Mouse (Mus musculus): ENCODE measurements around the gene Mknk2. TPM values are rescaled to one million over a fixed set of nuclear protein-coding genes. Genes with fewer than 3 reads are reported as not detected.

Mknk2 gene
- total and polyA plus RNA-seq, 2 experiments from 2014 or later = 40.5 to 84.5 TPM

- ATAC-seq = peak; percentile 95
- peaks cover 50% of the 10 kb centered on the region for H3K4me1 ChIP-seq (ENCODE audit: insufficient read depth, low read length)
- no peaks in the 10 kb centered on the region for H3K9me3 ChIP-seq (ENCODE audit: low read length)
- H3K27ac ChIP-seq = peak overlapping the region; percentile 97
- H3K27me3 ChIP-seq (ENCODE audit: insufficient read depth, low read length) = no peaks in the 10 kb centered on the region
- H3K4me3 ChIP-seq (ENCODE audit: low read length) = peak overlapping the region; percentile 89
- H3K4me2 ChIP-seq (ENCODE audit: low read depth, low read length) = peak overlapping the region; percentile 86
- whole genome bisulfite sequencing = 1% methylated on average over 50 of the region's 78 CpGs
- peak; percentile 100 for DNase-seq (ENCODE audit: low spot score)
- peaks cover 5% of the 10 kb centered on the region; the same call in 1 of the 2 replicates for H3K36me3 ChIP-seq (ENCODE audit: insufficient read depth, low read length)
- no peak for TF ChIP-seq CTCF (IDR thresholded peaks at IDR 0.05; ENCODE audit: low read depth)
- H3K9ac ChIP-seq (replicated peaks; ENCODE audit: low read length) = peak overlapping the region; percentile 95
Measured at GRCm38 (mm10) chr10:80676198-80676928, 1.5 kb downstream of the Mknk2 start.

- Histone ChIP-seq H3K9ac (replicated peaks; ENCODE audit: low read length) (peak overlapping the region; percentile 95), H3K27me3 (ENCODE audit: insufficient read depth, low read length) (no peaks in the 10 kb centered on the region), H3K4me3 (ENCODE audit: low read length) (peak overlapping the region; percentile 89), H3K27ac (peak overlapping the region; percentile 88), H3K4me2 (ENCODE audit: low read depth, low read length) (peak overlapping the region; percentile 86), H3K4me1 (ENCODE audit: insufficient read depth, low read length) (peaks cover 50% of the 10 kb centered on the region), H3K36me3 (ENCODE audit: insufficient read depth, low read length) (peaks cover 12% of the 10 kb centered on the region; the same call in 1 of the 2 replicates), H3K9me3 (ENCODE audit: low read length) (no peaks in the 10 kb centered on the region)
- TF ChIP-seq CTCF (IDR thresholded peaks at IDR 0.05; ENCODE audit: low read depth) = no peak
- under 1% methylated on average over 47 of the region's 54 CpGs for WGBS
- DNase-seq (ENCODE audit: low spot score) (peak; percentile 28), ATAC-seq (no peak; the same call in 1 of the 2 replicates)
Measured at GRCm38 (mm10) chr10:80675405-80676197, 2.3 kb downstream of the Mknk2 start.

GRCm38 (mm10) chr10:80674851-80675404 lies 3.0 kb downstream of the Mknk2 start:
- Histone ChIP-seq H3K4me1 (ENCODE audit: insufficient read depth, low read length) (peaks cover 50% of the 10 kb centered on the region), H3K4me2 (ENCODE audit: low read depth, low read length) (peak overlapping the region; percentile 86), H3K9ac (replicated peaks; ENCODE audit: low read length) (peak overlapping the region; percentile 95), H3K9me3 (ENCODE audit: low read length) (no peaks in the 10 kb centered on the region), H3K27me3 (ENCODE audit: insufficient read depth, low read length) (no peaks in the 10 kb centered on the region), H3K36me3 (ENCODE audit: insufficient read depth, low read length) (peaks cover 18% of the 10 kb centered on the region; the same call in 1 of the 2 replicates), H3K27ac (peak overlapping the region; percentile 88; the same call in 1 of the 2 replicates), H3K4me3 (ENCODE audit: low read length) (peak overlapping the region; percentile 89)
- no peak for TF ChIP-seq CTCF (IDR thresholded peaks at IDR 0.05; ENCODE audit: low read depth)
- WGBS = 9% methylated on average over 6 of the region's 6 CpGs
- ATAC-seq (no peak), DNase-seq (ENCODE audit: low spot score) (no peak)

GRCm38 (mm10) chr10:80674161-80674711 lies 3.7 kb downstream of the Mknk2 start:
- no peaks in the 10 kb centered on the region for H3K27me3 ChIP-seq (ENCODE audit: insufficient read depth, low read length)
- peak overlapping the region; percentile 88 for H3K27ac ChIP-seq
- H3K4me2 ChIP-seq (ENCODE audit: low read depth, low read length) = peak overlapping the region; percentile 86
- no peak for ATAC-seq
- WGBS = 38% methylated on average over 5 of the region's 5 CpGs
- H3K4me1 ChIP-seq (ENCODE audit: insufficient read depth, low read length) = peaks cover 49% of the 10 kb centered on the region
- peaks cover 23% of the 10 kb centered on the region; the same call in 1 of the 2 replicates for H3K36me3 ChIP-seq (ENCODE audit: insufficient read depth, low read length)
- DNase-seq (ENCODE audit: low spot score) = no peak
- H3K4me3 ChIP-seq (ENCODE audit: low read length) = peak overlapping the region; percentile 89
- peak overlapping the region; percentile 95 for H3K9ac ChIP-seq (replicated peaks; ENCODE audit: low read length)
- H3K9me3 ChIP-seq (ENCODE audit: low read length) = no peaks in the 10 kb centered on the region
- TF ChIP-seq CTCF (IDR thresholded peaks at IDR 0.05; ENCODE audit: low read depth) = no peak

- no peak for TF ChIP-seq CTCF (IDR thresholded peaks at IDR 0.05; ENCODE audit: low read depth)
- Histone ChIP-seq H3K4me2 (ENCODE audit: low read depth, low read length) (peak overlapping the region; percentile 86), H3K9ac (replicated peaks; ENCODE audit: low read length) (peak overlapping the region; percentile 95), H3K9me3 (ENCODE audit: low read length) (no peaks in the 10 kb centered on the region), H3K4me3 (ENCODE audit: low read length) (no peak overlapping the region), H3K4me1 (ENCODE audit: insufficient read depth, low read length) (peaks cover 45% of the 10 kb centered on the region), H3K36me3 (ENCODE audit: insufficient read depth, low read length) (peaks cover 29% of the 10 kb centered on the region), H3K27ac (no peak overlapping the region), H3K27me3 (ENCODE audit: insufficient read depth, low read length) (no peaks in the 10 kb centered on the region)
- ATAC-seq (no peak), DNase-seq (ENCODE audit: low spot score) (no peak)
- WGBS = 94% methylated on average over 3 of the region's 3 CpGs
Measured at GRCm38 (mm10) chr10:80673690-80674089, 4.2 kb downstream of the Mknk2 start.

- 69% methylated on average over 11 of the region's 11 CpGs for WGBS
Measured at GRCm38 (mm10) chr10:80671936-80672690, 5.8 kb downstream of the Mknk2 start.

More at GRCm38 (mm10) chr10:80671936-80672690, 5.8 kb downstream of the Mknk2 start:
- Histone ChIP-seq H3K27ac (no peak overlapping the region), H3K9ac (replicated peaks; ENCODE audit: low read length) (no peak overlapping the region), H3K4me3 (ENCODE audit: low read length) (no peak overlapping the region), H3K4me1 (ENCODE audit: insufficient read depth, low read length) (peaks cover 30% of the 10 kb centered on the region), H3K9me3 (ENCODE audit: low read length) (no peaks in the 10 kb centered on the region), H3K27me3 (ENCODE audit: insufficient read depth, low read length) (no peaks in the 10 kb centered on the region), H3K4me2 (ENCODE audit: low read depth, low read length) (no peak overlapping the region), H3K36me3 (ENCODE audit: insufficient read depth, low read length) (peaks cover 44% of the 10 kb centered on the region)
- TF ChIP-seq CTCF (IDR thresholded peaks at IDR 0.05; ENCODE audit: low read depth) = no peak
- ATAC-seq = no peak
- no peak for DNase-seq (ENCODE audit: low spot score)
